Mouse (Mus musculus) C2C12 (cell line): ENCODE results near the gene Ret.

Experiments
- CTCF ChIP-seq: IDR thresholded peaks from one replicate; pipeline ENCODE4 v1.5.1; 2011; ENCODE audit not compliant: control insufficient read depth, insufficient read depth, insufficient read length
- FOSL1 ChIP-seq: IDR thresholded peaks from one replicate; pipeline ENCODE4 v1.8.0; 2011; ENCODE audit warnings: mild to moderate bottlenecking, low read length; ENCODE audit not compliant: poor library complexity, insufficient read depth, severe bottlenecking
- MAX ChIP-seq: IDR thresholded peaks from one replicate; pipeline ENCODE4 v1.6.1; 2011; ENCODE audit warnings: mild to moderate bottlenecking, control low read depth

DNA sequence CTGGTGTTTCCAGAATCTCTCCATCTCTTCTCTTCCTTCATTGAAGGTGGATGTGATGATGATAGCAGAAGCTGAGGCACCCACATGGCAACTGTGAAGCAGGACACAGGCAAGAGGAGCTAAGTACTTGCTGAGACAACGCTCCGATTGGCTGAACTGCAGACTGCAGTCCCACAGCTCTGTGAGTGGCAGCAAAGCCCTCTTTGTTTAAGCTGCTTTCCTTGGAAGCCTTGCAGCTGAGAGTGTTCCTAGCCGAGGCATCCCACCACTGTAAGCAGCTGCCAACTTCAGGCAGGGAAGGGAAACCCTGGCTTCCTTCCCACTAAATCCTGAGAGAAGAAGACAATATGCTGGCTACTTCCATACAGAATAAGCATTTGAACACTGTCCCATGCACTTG lies 28.6 kb upstream of the Ret start:
- no peak for TF ChIP-seq CTCF
- no peak for TF ChIP-seq MAX
- TF ChIP-seq FOSL1: no peak
